Mouse (Mus musculus) embryonic fibroblast, embryonic 13.5 days (primary cell): Measurements from ENCODE around the gene Hcn2.

ENCODE experiments used
- CTCF ChIP-seq: IDR thresholded peaks from 2 replicates; pipeline ENCODE4 v1.5.1; 2011; ENCODE audit warnings: mild to moderate bottlenecking, control low read depth, low read length, moderate library complexity, borderline replicate concordance; ENCODE audit not compliant: insufficient read depth
- POLR2A ChIP-seq: IDR thresholded peaks from 2 replicates; pipeline ENCODE4 v1.6.1; 2011; ENCODE audit warnings: low read depth, mild to moderate bottlenecking, control low read depth, low read length, moderate library complexity

GRCm38 (mm10) chr10:79684770-79685600, 31.4 kb upstream of the Hcn2 start:
- TF ChIP-seq POLR2A (no peak), CTCF (no peak)
